Mouse (Mus musculus): ENCODE data around the gene Dop1b. TPM values are rescaled to one million over a fixed set of nuclear protein-coding genes. Genes with fewer than 3 reads are reported as not detected.

Gene Dop1b
- polyA plus RNA-seq, 1 experiment, result 21.7 TPM

DNA sequence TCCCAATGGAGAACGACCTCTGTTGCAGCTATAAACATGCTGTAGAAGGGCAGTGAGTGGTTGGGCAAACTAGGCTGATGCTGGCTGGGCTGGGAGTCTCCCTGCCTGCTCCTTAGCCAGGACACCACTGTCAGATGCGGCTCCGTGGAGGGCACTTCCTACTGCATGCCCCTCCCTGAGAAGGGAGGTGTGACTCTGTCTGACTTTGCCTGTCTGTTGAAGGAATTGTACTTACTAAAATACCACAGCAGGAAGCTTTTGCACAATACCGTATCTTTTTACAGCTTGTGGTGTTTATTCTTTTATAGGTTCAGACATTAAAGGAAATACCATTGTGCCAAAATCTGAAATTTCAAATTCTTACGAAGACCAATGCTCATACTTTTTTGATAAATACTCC is 40.1 kb downstream of the Dop1b start:
- Histone ChIP-seq H3K4me1 (ENCODE audit: control insufficient read depth, insufficient read depth, low read length) (no peaks in the 10 kb centered on the region), H3K27me3 (ENCODE audit: control insufficient read depth, insufficient read depth, low read length) (no peaks in the 10 kb centered on the region), H3K4me3 (ENCODE audit: control insufficient read depth, low read depth, low read length) (no peak overlapping the region), H3K27ac (ENCODE audit: control insufficient read depth, insufficient read depth, low read depth, low read length) (no peak overlapping the region), H3K36me3 (ENCODE audit: control insufficient read depth, insufficient read depth, low read length) (no peaks in the 10 kb centered on the region)
- TF ChIP-seq CTCF (IDR thresholded peaks at IDR 0.05; ENCODE audit: control insufficient read depth, insufficient read depth, insufficient replicate concordance, low read depth, low read length), result no peak
- TF ChIP-seq POLR2A (IDR thresholded peaks at IDR 0.05; ENCODE audit: control insufficient read depth, low read depth, low read length), result no peak

DNA sequence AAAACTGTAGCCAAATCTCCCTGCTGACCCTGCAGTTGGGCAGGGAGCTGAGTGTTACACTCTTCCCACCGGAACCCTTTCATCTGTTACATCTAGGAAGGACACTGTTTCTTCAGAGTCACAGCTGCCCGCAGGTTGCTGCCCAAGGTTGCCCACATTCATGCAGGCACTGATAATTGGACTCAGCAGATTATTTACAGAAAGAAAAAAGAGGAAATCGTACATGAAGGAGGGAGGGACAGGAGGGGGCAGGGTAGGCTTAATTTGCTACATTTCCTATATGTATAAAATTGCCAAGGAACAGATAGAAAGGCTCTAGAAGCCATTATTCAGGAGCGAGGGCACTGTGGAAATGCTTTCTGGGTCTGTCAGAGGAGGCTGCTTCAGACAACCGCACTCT is 44.9 kb downstream of the Dop1b start:
- H3K27ac ChIP-seq (ENCODE audit: control insufficient read depth, insufficient read depth, low read depth, low read length), result no peak overlapping the region
- H3K4me3 ChIP-seq (ENCODE audit: control insufficient read depth, low read depth, low read length), result no peak overlapping the region
- H3K27me3 ChIP-seq (ENCODE audit: control insufficient read depth, insufficient read depth, low read length), result no peaks in the 10 kb centered on the region
- no peaks in the 10 kb centered on the region; the same call in 1 of the 2 replicates for H3K36me3 ChIP-seq (ENCODE audit: control insufficient read depth, insufficient read depth, low read length)
- TF ChIP-seq CTCF (IDR thresholded peaks at IDR 0.05; ENCODE audit: control insufficient read depth, insufficient read depth, insufficient replicate concordance, low read depth, low read length), result no peak
- TF ChIP-seq POLR2A (IDR thresholded peaks at IDR 0.05; ENCODE audit: control insufficient read depth, low read depth, low read length), result no peak
- no peaks in the 10 kb centered on the region for H3K4me1 ChIP-seq (ENCODE audit: control insufficient read depth, insufficient read depth, low read length)

DNA sequence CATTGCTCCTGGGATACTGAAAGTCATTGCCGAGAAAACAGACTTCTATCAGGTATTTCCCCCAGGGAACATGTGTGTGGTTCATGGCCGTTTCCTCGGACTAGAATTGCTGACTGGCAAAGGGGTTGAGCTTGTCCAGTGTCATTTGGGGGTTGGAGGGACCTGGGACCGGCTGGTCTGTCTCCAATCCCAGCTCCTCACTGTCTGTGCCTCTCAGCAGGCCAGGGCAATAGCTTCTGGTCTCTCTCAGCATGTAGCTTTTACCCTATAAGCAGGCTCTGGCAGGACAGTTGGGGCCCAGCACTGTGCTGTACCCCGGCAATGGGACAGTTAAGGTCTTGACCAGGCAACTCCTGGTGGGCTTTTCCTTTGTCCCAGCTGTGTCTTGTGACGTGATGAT is 51.7 kb downstream of the Dop1b start:
- Histone ChIP-seq H3K4me3 (ENCODE audit: control insufficient read depth, low read depth, low read length) (no peak overlapping the region), H3K36me3 (ENCODE audit: control insufficient read depth, insufficient read depth, low read length) (no peaks in the 10 kb centered on the region; the same call in 1 of the 2 replicates), H3K27me3 (ENCODE audit: control insufficient read depth, insufficient read depth, low read length) (no peaks in the 10 kb centered on the region), H3K27ac (ENCODE audit: control insufficient read depth, insufficient read depth, low read depth, low read length) (no peak overlapping the region), H3K4me1 (ENCODE audit: control insufficient read depth, insufficient read depth, low read length) (no peaks in the 10 kb centered on the region)
- TF ChIP-seq POLR2A (IDR thresholded peaks at IDR 0.05; ENCODE audit: control insufficient read depth, low read depth, low read length) (no peak), CTCF (IDR thresholded peaks at IDR 0.05; ENCODE audit: control insufficient read depth, insufficient read depth, insufficient replicate concordance, low read depth, low read length) (no peak)

DNA sequence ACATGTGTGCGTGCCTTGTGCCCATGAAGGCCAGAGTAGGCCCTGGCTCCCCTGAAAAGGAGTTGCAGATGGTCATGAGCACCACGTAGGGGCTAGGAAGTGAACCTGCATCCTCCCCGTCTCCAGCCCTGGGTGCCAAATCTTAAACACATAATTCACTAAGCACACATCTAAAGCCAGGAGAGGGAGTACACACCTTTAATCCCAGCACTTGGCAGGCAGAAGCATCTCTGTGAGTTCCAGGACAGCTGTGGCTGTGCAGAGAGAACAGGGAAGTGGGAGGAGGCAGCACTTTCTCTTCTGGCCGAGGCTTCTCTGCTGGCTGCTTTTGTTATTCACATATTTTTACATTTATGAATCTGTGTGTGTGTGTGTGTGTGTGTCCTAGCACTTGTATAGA is 52.9 kb downstream of the Dop1b start:
- Histone ChIP-seq H3K4me3 (ENCODE audit: control insufficient read depth, low read depth, low read length) (no peak overlapping the region), H3K4me1 (ENCODE audit: control insufficient read depth, insufficient read depth, low read length) (no peaks in the 10 kb centered on the region), H3K27ac (ENCODE audit: control insufficient read depth, insufficient read depth, low read depth, low read length) (no peak overlapping the region), H3K36me3 (ENCODE audit: control insufficient read depth, insufficient read depth, low read length) (no peaks in the 10 kb centered on the region; the same call in 1 of the 2 replicates), H3K27me3 (ENCODE audit: control insufficient read depth, insufficient read depth, low read length) (no peaks in the 10 kb centered on the region)
- no peak for TF ChIP-seq CTCF (IDR thresholded peaks at IDR 0.05; ENCODE audit: control insufficient read depth, insufficient read depth, insufficient replicate concordance, low read depth, low read length)
- no peak for TF ChIP-seq POLR2A (IDR thresholded peaks at IDR 0.05; ENCODE audit: control insufficient read depth, low read depth, low read length)

DNA sequence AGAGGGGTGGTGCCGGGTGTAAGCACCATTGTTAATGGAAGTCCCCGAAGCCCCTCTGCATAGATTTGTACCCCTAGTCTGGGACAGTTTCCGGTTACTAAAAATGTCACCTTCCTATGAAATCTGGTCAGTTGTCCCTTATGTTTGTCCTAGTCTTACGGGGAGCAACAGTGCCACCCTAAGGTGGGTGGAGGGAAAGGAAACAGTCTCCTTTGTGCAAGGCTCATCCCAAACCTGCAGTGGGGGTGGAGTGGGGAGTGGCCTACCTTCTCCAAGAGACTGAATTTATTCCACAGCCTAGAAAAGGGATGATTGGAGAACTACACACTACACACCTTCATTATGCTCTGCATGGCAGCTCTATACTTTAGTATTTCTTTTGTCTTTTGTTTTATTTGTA is 55.3 kb downstream of the Dop1b start:
- no peaks in the 10 kb centered on the region for H3K36me3 ChIP-seq (ENCODE audit: control insufficient read depth, insufficient read depth, low read length)
- H3K4me1 ChIP-seq (ENCODE audit: control insufficient read depth, insufficient read depth, low read length), result no peaks in the 10 kb centered on the region
- no peak overlapping the region for H3K27ac ChIP-seq (ENCODE audit: control insufficient read depth, insufficient read depth, low read depth, low read length)
- H3K27me3 ChIP-seq (ENCODE audit: control insufficient read depth, insufficient read depth, low read length), result no peaks in the 10 kb centered on the region
- no peak for TF ChIP-seq POLR2A (IDR thresholded peaks at IDR 0.05; ENCODE audit: control insufficient read depth, low read depth, low read length)
- TF ChIP-seq CTCF (IDR thresholded peaks at IDR 0.05; ENCODE audit: control insufficient read depth, insufficient read depth, insufficient replicate concordance, low read depth, low read length), result peak; percentile 12; the same call in 1 of the 2 replicates
- H3K4me3 ChIP-seq (ENCODE audit: control insufficient read depth, low read depth, low read length), result no peak overlapping the region

DNA sequence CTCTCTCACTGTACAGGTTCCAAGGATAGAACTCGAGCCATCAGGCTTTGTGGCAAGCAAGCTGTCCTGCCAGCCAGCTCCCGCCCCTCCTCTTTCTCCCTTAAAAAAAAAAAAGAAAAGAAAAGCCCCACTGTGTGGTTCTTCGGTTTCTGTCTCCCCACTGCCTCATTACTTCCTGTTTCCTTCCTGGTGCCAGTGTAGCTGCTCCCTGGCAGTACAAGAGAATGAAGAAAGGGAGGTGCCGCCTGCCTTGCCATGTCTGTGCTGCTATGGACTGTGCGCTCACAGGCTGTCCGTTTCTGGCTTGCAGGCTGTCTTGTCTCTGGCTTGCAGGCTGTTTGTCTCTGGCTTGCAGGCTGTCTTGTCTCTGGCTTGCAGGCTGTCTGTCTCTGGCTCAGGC is 55.8 kb downstream of the Dop1b start:
- Histone ChIP-seq H3K36me3 (ENCODE audit: control insufficient read depth, insufficient read depth, low read length) (no peaks in the 10 kb centered on the region), H3K27me3 (ENCODE audit: control insufficient read depth, insufficient read depth, low read length) (no peaks in the 10 kb centered on the region), H3K27ac (ENCODE audit: control insufficient read depth, insufficient read depth, low read depth, low read length) (no peak overlapping the region), H3K4me1 (ENCODE audit: control insufficient read depth, insufficient read depth, low read length) (no peaks in the 10 kb centered on the region), H3K4me3 (ENCODE audit: control insufficient read depth, low read depth, low read length) (no peak overlapping the region)
- TF ChIP-seq POLR2A (IDR thresholded peaks at IDR 0.05; ENCODE audit: control insufficient read depth, low read depth, low read length), result no peak
- TF ChIP-seq CTCF (IDR thresholded peaks at IDR 0.05; ENCODE audit: control insufficient read depth, insufficient read depth, insufficient replicate concordance, low read depth, low read length), result no peak

DNA sequence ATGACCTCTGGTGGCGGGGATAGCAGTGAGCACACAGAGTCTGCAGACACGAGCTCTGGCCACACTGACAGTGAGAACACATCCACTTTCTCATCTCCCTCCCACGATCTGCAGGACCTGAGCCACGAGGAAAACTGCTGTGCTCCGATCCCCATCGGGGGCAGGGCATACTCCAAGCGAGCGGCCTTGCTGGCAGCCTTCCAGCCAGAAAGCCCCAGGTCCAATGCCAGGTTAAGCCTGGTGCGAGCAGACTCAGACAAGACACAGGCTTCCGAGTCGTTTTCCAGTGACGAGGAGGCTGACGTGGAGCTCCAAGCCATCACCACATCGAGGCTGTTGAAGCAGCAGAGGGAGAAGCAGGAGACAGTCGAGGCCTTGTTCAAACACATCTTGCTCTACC is 57.9 kb downstream of the Dop1b start:
- Histone ChIP-seq H3K4me1 (ENCODE audit: control insufficient read depth, insufficient read depth, low read length) (no peaks in the 10 kb centered on the region), H3K27me3 (ENCODE audit: control insufficient read depth, insufficient read depth, low read length) (no peaks in the 10 kb centered on the region), H3K27ac (ENCODE audit: control insufficient read depth, insufficient read depth, low read depth, low read length) (no peak overlapping the region), H3K4me3 (ENCODE audit: control insufficient read depth, low read depth, low read length) (no peak overlapping the region), H3K36me3 (ENCODE audit: control insufficient read depth, insufficient read depth, low read length) (no peaks in the 10 kb centered on the region)
- no peak for TF ChIP-seq CTCF (IDR thresholded peaks at IDR 0.05; ENCODE audit: control insufficient read depth, insufficient read depth, insufficient replicate concordance, low read depth, low read length)
- no peak for TF ChIP-seq POLR2A (IDR thresholded peaks at IDR 0.05; ENCODE audit: control insufficient read depth, low read depth, low read length)

Measured in testis, adult 2 months (tissue).